Mouse (Mus musculus): ENCODE results near the gene Grb7.

GRCm38 (mm10) chr11:98479940-98480497 is 33.8 kb downstream of the Grb7 start:
- TF ChIP-seq POLR2A (IDR thresholded peaks at IDR 0.05; ENCODE audit: low read depth, low read length) (no peak), CTCF (IDR thresholded peaks at IDR 0.05; ENCODE audit: extremely low read depth, insufficient read depth, insufficient read length, insufficient replicate concordance) (no peak)

All from spleen, adult 2 months (tissue).